Mouse (Mus musculus) ES-Bruce4 (cell line): ENCODE data around the gene Supt4a.

Source experiments
- CTCF ChIP-seq: IDR thresholded peaks from one replicate; pipeline ENCODE4 v1.8.1; 2011; ENCODE audit warnings: low read depth, low read length
- EP300 ChIP-seq: IDR thresholded peaks from 2 replicates; pipeline ENCODE4 v1.6.1; 2011; ENCODE audit warnings: low read depth, low read length; ENCODE audit not compliant: insufficient read depth
- POLR2A ChIP-seq: IDR thresholded peaks from one replicate; pipeline ENCODE4 v1.8.1; 2011; ENCODE audit warnings: low read length; ENCODE audit not compliant: insufficient read depth

GRCm38 (mm10) chr11:87729593-87730185 lies 7.7 kb upstream of the Supt4a start:
- no peak for TF ChIP-seq POLR2A
- no peak for TF ChIP-seq CTCF
- TF ChIP-seq EP300: no peak
